Mouse (Mus musculus) lung, embryonic 14.5 days (tissue): ENCODE results near the gene Maneal. TPM values are rescaled to one million over a fixed set of nuclear protein-coding genes. Genes with fewer than 3 reads are reported as not detected.

Source experiments
- ATAC-seq: fragments of 200-750 bp; cut with Nextera tagmentation; 2 replicates; pipeline ENCODE4 v1.8.0; 2017; ENCODE audit warnings: mild to moderate bottlenecking, moderate TSS enrichment, moderate library complexity; ENCODE audit not compliant: insufficient read depth
- DNase-seq: peaks from one replicate; pipeline ENCODE4 v3.0.0-alpha.2; 2015
- H3K27ac ChIP-seq: fragments of 300-500 bp; sonication (generic); 2 replicates; pipeline ENCODE4 v1.5.1; 2014; ENCODE audit warnings: low read depth, mild to moderate bottlenecking, moderate library complexity
- H3K27me3 ChIP-seq: fragments of 300-500 bp; sonication (generic); 2 replicates; pipeline ENCODE4 v1.6.1; 2014; ENCODE audit warnings: low read length, control low read depth; ENCODE audit not compliant: insufficient read depth
- H3K36me3 ChIP-seq: fragments of 300-500 bp; sonication (generic); 2 replicates; pipeline ENCODE4 v1.6.1; 2014; ENCODE audit warnings: control low read depth; ENCODE audit not compliant: insufficient read depth
- H3K4me1 ChIP-seq: fragments of 300-500 bp; sonication (generic); 2 replicates; pipeline ENCODE4 v1.6.1; 2014; ENCODE audit warnings: antibody characterized with exemption, control low read depth; ENCODE audit not compliant: insufficient read depth
- H3K4me2 ChIP-seq: fragments of 300-500 bp; sonication (generic); 2 replicates; pipeline ENCODE4 v1.6.1; 2014; ENCODE audit warnings: mild to moderate bottlenecking
- H3K4me3 ChIP-seq: fragments of 300-500 bp; sonication (generic); 2 replicates; pipeline ENCODE4 v1.5.1; 2014; ENCODE audit warnings: low read depth, low read length
- H3K9ac ChIP-seq: fragments of 300-500 bp; sonication (generic); 2 replicates; pipeline ENCODE4 v1.6.1; 2014
- H3K9me3 ChIP-seq: fragments of 300-500 bp; sonication (generic); 2 replicates; pipeline ENCODE4 v1.6.1; 2016; ENCODE audit warnings: low read depth, low read length, control low read depth
- CTCF ChIP-seq: IDR thresholded peaks from 2 replicates; pipeline ENCODE4 v1.5.1; 2016; ENCODE audit warnings: antibody characterized with exemption, low read depth
- WGBS: fragments of 180-500 bp; shearing (Covaris S2); extraction: QIAGEN DNeasy Blood & Tissue Kit; methylation state at CpG from one replicate; pipeline ENCODE4 v1.1.7; 2014; 5-methylcytosine and 5-hydroxymethylcytosine counted together
- polyA plus RNA-seq: library from polyadenylated mRNA; unstranded; fragments of >200 nt; fragmentation: Nextera tagmentation; extraction: Ambion mirVana; gene quantifications from 2 replicates; pipeline ENCODE4 v1.2.1, GENCODE M21; 2014

Maneal gene
- polyA plus RNA-seq, 1 experiment from 2014 or later = 0.82 TPM

DNA sequence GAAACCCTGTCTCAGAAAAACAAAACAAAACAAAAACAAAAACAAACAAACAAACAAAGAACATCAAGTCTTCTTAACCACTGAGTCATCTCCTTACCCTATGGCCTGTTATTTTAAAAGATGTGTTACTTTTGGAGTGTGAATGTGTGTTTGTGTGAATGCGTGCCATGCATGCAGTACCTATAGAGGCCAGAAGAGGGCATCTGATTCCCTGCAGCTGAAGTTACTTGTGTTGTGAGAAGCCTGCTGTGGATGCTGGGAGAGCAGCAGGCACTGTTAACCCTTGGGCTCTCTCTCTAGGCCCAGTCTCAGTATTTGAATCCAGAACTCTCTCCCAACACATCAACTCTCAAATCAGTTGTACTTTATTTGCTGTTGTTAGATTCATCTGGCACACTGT lies 10.7 kb upstream of the Maneal start:
- DNase-seq = no peak
- WGBS = 88% methylated on average over 1 of the region's 1 CpGs
- H3K9me3 ChIP-seq = no peaks in the 10 kb centered on the region
- no peak overlapping the region for H3K27ac ChIP-seq
- no peaks in the 10 kb centered on the region for H3K4me1 ChIP-seq
- H3K9ac ChIP-seq = no peak overlapping the region
- H3K4me3 ChIP-seq = no peak overlapping the region
- no peaks in the 10 kb centered on the region for H3K36me3 ChIP-seq
- H3K4me2 ChIP-seq = no peak overlapping the region
- ATAC-seq = no peak
- TF ChIP-seq CTCF = peak; percentile 46
- H3K27me3 ChIP-seq = no peaks in the 10 kb centered on the region

DNA sequence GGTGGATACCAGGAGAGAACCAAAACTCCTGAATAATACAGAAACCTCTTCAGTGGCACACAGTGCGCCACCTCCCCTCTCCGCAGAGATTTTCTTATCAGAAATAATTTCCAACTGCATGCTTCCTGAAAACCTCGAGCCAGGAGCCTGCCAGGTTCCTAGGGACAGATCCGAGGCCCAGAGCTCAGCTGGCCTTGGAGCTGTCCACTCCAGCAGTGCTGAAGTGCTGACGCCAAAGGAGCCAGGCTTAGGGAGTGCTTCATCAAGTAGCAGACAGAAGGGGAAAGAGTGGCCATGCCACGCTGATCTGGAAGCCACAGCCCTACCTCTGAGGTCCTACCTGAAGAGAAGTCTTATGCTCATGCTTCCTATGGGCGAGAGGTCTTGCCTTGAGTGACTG lies 1.5 kb downstream of the Maneal start:
- DNase-seq (peak; percentile 92), ATAC-seq (0 out of 2 replicates have a peak, but pooled peaks have one; percentile 54)
- WGBS = 7% methylated on average over 7 of the region's 7 CpGs

DNA sequence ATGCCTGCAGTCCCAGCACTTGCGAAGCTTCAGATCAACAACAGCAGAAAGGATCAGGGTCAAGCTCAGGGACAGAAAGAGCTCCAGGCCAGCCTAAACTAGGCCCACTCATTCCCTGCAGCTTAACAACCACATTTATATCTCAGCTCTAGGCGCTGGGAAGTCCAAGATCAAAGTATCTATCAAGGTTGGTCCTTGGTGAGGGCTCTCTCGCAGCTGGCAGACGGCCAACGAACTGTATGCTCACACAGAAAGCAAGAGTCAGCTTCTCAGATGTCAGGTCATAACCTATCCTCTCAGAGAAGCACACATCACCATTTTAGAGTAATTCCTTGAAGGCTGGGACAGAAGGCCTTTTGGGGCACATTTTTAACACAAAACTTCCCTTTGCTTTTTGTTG lies 3.6 kb downstream of the Maneal start:
- WGBS = 38% methylated on average over 5 of the region's 5 CpGs
- Histone ChIP-seq H3K4me3 (no peak overlapping the region), H3K27me3 (peaks cover 26% of the 10 kb centered on the region), H3K36me3 (peaks cover 33% of the 10 kb centered on the region), H3K4me2 (no peak overlapping the region), H3K27ac (no peak overlapping the region), H3K9me3 (no peaks in the 10 kb centered on the region), H3K9ac (no peak overlapping the region), H3K4me1 (no peaks in the 10 kb centered on the region)
- no peak for TF ChIP-seq CTCF
- peak; percentile 42 for DNase-seq
- ATAC-seq = no peak

More for the DNA sequence above, 1.5 kb downstream of the Maneal start:
- Histone ChIP-seq H3K4me1 (no peaks in the 10 kb centered on the region), H3K9me3 (no peaks in the 10 kb centered on the region), H3K9ac (no peak overlapping the region), H3K4me2 (no peak overlapping the region), H3K27me3 (peaks cover 30% of the 10 kb centered on the region), H3K27ac (no peak overlapping the region), H3K36me3 (peaks cover 14% of the 10 kb centered on the region; the same call in 1 of the 2 replicates), H3K4me3 (no peak overlapping the region)
- no peak for TF ChIP-seq CTCF

DNA sequence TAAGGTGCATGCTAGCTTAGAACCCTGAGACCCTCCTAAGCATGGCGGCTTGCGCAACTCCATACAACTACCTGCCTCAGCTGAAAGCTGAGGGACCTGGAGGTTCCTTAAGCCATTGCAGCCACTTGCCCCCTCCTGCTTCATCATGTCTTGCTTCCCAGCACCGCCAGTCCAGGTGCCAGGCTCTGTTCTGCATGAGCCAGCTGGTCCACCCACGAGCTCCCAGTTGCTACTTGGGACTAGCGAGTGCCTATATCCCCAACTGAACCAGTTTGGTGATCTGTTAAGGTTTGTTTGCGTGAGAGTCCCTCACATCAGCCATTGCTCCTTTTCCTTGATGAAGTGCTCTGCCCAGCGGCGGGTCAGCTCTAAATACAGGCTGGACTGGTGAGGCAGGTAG lies 5.7 kb downstream of the Maneal start:
- Histone ChIP-seq H3K9ac (no peak overlapping the region), H3K4me2 (no peak overlapping the region), H3K9me3 (no peaks in the 10 kb centered on the region), H3K4me3 (no peak overlapping the region), H3K36me3 (peaks cover 37% of the 10 kb centered on the region), H3K27me3 (peaks cover 8% of the 10 kb centered on the region), H3K4me1 (peaks cover 4% of the 10 kb centered on the region; the same call in 1 of the 2 replicates), H3K27ac (no peak overlapping the region)
- WGBS = 87% methylated on average over 8 of the region's 8 CpGs
- DNase-seq = no peak
- no peak for TF ChIP-seq CTCF
- no peak for ATAC-seq

DNA sequence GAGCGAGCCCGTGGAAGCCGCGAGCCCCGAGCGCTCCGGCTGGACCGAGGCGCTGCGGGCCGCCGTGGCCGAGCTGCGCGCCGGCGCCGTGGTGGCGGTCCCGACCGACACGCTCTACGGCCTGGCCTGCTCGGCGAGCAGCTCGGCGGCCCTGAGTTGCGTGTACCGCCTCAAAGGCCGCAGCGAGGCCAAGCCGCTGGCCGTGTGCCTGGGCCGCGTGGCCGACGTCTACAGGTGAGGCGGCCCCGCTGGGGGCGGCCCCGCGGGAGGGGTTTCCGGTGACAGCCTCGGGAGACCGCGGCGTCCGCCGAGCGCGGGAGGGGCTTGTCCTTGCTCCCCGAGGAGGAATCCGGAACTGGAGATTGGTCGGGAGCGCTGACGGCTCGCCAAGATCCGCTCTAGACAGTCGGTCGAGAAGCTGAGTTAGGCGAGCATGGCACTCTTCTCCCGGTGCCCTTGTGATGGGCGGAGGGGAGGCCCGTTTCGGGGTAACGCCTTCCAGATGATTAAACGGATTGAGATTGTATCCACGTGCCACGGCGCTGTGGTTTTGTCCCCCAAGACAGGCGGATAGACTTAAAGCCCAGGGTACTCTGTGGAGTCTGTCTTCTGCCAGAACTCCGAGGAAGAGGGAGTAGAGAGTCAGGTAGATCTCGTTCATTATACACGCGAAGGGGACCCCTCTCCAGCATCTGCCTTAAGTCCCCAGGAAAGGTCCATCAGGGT lies 10.9 kb downstream of the Maneal start, which contains the start of gene 1110065P20Rik:
Gene 1110065P20Rik, minus strand, starts transcription at position 264 of the 726 bp plus-strand sequence.
- Histone ChIP-seq H3K36me3 (peaks cover 34% of the 10 kb centered on the region), H3K4me3 (peak within 1 kb of the TSS; percentile 96), H3K4me2 (peak within 1 kb of the TSS; percentile 93), H3K4me1 (peaks cover 4% of the 10 kb centered on the region; the same call in 1 of the 2 replicates), H3K9ac (peak within 1 kb of the TSS; percentile 84), H3K27ac (peak within 1 kb of the TSS; percentile 92), H3K27me3 (no peaks in the 10 kb centered on the region), H3K9me3 (no peaks in the 10 kb centered on the region)
- ATAC-seq (peak; percentile 48), DNase-seq (peak; percentile 80)
- WGBS = under 1% methylated on average over 75 of the region's 75 CpGs
- no peak for TF ChIP-seq CTCF

DNA sequence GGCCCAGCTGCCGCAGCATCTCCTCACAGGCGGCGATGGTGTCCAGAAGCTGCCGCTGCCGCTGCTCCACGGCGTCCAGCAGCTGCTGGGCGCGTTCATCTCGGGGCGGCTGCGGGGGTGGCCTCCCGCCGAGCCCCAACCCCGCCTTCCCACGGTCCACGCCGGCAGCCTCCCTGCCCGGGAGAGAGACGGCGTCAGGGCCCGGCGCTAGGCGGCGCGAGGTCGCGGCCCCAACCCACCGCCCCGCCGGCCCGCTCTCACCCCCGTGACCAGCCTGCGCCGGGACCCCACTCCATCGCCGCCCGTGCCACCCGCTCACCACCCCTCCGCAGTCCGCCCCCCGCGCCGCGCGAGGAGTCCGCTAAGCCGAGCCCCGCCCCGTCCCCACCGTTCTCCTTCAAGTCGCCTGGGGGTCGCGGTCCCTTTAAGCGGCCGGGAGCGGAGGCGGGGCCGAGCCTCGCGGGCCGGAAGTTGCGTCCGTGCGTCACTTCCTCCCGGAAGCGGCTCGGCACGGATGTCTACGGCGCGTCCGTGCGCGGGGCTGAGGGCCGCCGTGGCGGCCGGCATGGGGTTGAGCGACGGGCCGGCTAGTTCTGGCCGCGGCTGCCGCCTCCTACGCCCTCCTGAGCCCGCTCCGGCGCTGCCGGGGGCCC lies 11.6 kb downstream of the Maneal start, which contains the start of gene Yrdc:
Gene Yrdc, plus strand, starts transcription at position 419 of the 653 bp plus-strand sequence.
- peaks cover 30% of the 10 kb centered on the region for H3K36me3 ChIP-seq
- ATAC-seq (peak; percentile 92), DNase-seq (peak; percentile 97)
- peak within 1 kb of the TSS; percentile 84 for H3K9ac ChIP-seq
- peaks cover 4% of the 10 kb centered on the region; the same call in 1 of the 2 replicates for H3K4me1 ChIP-seq
- TF ChIP-seq CTCF = 0 out of 2 replicates have a peak, but pooled peaks have one; percentile 6
- no peaks in the 10 kb centered on the region for H3K27me3 ChIP-seq
- peak within 1 kb of the TSS; percentile 93 for H3K4me2 ChIP-seq
- no peaks in the 10 kb centered on the region for H3K9me3 ChIP-seq
- H3K27ac ChIP-seq = peak within 1 kb of the TSS; percentile 92
- H3K4me3 ChIP-seq = peak within 1 kb of the TSS; percentile 96
- under 1% methylated on average over 86 of the region's 90 CpGs for WGBS
